Mouse (Mus musculus): ENCODE measurements around the gene Pilra.

The Pilra gene

GRCm38 (mm10) chr5:137823455-137824045, 12.5 kb downstream of the Pilra start:
- DNase-seq = no peak

GRCm38 (mm10) chr5:137822602-137823001, 13.5 kb downstream of the Pilra start:
- no peak for DNase-seq

GRCm38 (mm10) chr5:137822126-137822525, 14.0 kb downstream of the Pilra start:
- DNase-seq = no peak

DNA sequence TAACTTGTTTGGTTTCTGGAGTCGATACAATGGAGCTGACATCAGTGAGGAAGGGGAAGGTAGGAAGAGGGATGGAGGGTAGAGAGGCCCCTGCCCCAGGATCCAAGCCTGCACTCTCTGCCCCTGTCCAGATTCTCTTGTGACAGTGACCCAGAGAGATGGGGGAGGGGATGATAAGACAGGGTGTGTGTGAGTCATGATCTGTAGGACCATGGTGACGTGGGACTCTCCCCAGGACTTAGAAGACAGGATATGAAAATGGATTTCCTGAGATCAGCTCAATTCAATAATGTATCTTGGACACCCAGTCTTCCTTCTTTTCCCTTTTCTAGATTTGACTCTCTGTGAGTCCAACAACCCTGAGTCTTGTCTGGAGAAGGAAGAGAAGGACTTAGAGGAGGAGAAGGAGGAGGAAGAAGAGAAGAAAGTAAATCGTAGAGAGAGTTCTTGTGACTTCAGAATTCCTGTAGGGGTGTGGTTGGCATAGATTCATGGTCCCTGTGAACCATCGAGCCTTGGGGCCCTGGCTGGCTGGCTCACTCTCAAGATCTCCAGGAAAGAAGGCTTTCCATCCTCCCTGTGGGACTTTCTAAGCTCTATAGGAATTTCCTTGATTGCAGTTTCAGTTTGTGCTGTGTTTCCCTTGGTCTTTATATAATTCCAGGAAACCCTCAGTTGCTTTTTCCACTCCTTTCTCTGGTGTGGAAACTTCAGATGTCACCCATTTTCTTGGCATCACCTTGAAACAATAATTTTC, 18.4 kb downstream of the Pilra start:
- no peak for DNase-seq

- no peak for DNase-seq
These were observed 27.8 kb downstream of the Pilra start for GRCm38 (mm10) chr5:137808316-137808715.

- DNase-seq = no peak
These were observed 29.9 kb downstream of the Pilra start for GRCm38 (mm10) chr5:137806158-137806557.

- DNase-seq = no peak
These were observed 35.2 kb downstream of the Pilra start for GRCm38 (mm10) chr5:137800917-137801316.

- no peak for DNase-seq
These were observed 39.5 kb downstream of the Pilra start for GRCm38 (mm10) chr5:137796606-137797005.

GRCm38 (mm10) chr5:137791553-137791952, 44.5 kb downstream of the Pilra start:
- no peak for DNase-seq

GRCm38 (mm10) chr5:137788946-137789531, 47.0 kb downstream of the Pilra start:
- DNase-seq = no peak

DNA sequence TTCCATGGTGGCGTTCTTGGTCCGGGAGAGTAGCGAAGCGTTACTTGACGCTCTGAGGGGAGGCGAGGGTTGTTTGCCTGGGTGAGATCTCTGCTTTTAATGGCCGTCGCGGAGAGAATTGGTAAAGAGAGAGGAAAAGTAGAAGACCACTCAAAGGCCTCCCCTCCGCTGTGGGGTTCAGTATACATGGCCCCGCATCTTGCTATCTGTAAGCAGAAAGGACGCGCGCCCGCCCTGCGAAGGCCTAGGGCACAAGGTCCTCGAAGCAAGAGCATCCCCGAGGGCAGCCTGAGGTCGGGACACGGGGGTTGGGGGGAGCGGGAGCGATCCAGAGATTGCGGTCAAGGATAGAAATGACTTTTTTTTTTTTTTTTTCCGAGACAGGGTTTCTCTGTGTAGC, 47.9 kb downstream of the Pilra start:
- peak; percentile 56 for DNase-seq

DNA sequence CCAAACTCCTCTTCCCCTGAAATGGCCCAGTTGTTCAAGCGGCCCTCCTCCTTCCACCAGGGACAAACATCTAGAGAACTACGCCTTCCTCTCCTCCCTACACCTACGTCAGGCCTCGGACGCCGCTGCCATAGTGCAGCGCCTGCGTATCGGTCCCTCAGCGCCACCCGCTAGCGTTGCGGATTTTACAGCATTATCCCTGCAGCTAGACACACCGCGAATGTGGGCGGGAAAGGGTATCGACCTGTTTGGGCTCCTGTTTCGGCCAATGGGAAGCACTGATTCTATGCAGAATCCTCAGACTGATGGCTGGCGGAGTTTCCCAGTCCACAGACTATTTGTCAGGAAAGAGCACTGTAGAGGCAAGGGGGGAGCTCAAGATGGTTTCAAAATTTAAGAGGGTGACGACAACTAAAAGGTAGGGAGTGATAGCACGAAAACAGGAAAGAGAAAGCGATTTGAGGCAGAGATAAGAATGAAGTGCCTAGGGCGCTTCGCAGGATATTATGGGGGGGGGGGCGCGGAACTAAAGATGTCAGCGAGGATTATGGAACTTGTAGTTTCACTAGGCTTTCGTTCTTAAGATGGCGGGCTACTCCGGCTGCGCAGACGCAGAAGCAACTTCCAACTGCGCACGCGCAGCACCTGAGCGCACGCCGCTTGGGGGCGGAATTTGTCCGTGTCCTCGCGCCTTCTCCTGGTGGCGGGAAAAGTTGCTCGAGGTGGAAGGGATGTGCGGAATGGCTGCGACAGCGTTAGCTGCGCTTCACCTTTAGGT, 48.7 kb downstream of the Pilra start, which contains the start of the genes Mepce and Zcwpw1:
Mepce (minus strand) TSS at position 505 of the 778 bp plus-strand sequence.
Zcwpw1 (plus strand) TSS at position 648 of the 778 bp plus-strand sequence.
- peak; percentile 95 for DNase-seq

DNA sequence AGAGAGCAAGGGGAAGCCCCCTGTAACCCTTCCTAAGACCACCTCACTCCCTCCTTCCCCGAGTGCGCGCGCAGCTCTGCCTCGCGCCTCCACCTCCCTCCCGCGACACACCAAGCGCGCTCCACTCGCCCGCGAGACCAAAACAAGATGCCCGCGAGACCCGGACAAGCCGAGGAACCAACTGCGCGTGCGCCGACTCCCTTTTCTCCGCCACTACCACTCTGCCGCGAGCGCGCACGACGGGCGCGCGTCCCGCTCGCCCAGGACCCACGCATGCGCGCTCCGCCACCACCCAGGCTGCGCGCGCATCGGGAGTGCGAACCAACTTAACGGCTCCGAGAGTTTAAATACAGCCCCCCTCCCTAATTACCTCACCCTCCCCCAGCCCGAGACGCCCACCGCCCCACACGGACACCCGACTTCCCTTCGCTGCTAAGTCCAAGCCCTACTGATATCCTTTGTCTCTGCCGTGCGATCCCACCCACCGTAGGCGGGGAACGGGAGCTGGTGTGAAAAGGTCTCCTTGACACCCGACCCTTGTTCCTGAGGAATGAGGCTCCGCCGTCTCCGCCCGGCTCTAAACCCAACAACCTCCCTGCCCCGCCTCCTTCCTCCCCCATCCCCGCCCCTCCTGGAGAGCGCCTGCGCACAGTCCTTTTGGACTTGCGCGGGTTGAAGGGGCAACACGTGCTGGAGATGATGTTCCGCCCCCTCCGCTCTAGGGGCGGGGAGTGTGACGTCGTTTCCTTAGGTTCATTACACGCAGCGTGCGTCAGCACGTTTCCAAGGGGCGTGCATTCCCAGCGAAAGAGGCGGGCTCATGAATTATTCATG, 49.8 kb downstream of the Pilra start:
- peak; percentile 99 for DNase-seq

GRCm38 (mm10) chr5:137785164-137786031, 50.7 kb downstream of the Pilra start:
- DNase-seq = peak; percentile 60

DNA sequence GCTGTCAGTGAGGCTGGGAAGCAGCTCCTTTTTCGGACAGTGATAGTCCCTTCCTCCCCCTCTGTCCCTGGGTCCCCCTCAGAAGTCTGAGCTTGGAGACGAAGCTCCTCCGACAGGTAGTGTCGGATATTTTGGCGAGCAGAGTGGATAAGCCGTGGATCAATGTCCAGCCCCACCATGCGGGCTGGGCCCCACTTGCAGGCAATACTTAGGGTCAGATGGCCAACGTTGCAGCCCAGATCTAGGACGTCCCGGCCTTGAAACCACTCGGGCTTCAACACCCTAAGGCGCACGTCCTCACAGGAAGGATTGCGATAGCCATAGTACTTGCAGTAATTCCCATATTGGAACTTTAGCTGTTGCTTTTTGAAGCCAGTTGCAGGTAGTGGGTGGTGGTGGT, 51.5 kb downstream of the Pilra start:
- DNase-seq = peak; percentile 37

DNA sequence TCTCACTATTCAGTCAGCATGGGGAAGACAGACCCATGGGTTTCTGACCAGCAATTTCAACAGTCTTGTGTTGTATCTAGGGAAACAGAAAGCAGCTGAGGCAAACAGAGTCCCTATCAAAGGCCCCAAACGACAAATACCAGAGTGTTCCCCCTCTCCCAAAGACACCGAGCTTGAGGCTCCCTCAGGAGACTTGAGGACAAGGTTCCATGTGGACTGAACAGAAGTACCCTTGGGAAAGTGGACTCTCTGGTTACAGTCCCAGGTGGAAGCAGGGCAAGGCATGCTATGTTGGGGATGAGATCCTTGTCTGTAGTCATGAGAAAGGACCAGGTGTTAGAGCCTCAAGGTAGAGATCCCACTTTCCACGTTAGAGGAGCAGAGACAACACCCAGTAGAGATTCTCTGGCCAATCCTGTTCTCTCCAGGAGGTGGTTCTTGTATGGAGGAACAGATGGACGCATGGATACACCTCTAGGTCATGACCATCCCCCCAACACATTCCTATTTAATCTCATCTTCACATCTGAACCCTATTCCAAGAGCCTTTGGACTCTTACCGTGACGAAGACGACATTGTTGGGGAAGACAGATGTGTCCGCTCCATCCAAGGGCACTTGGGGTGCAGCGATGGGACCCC, 52.1 kb downstream of the Pilra start:
- no peak for DNase-seq

DNA sequence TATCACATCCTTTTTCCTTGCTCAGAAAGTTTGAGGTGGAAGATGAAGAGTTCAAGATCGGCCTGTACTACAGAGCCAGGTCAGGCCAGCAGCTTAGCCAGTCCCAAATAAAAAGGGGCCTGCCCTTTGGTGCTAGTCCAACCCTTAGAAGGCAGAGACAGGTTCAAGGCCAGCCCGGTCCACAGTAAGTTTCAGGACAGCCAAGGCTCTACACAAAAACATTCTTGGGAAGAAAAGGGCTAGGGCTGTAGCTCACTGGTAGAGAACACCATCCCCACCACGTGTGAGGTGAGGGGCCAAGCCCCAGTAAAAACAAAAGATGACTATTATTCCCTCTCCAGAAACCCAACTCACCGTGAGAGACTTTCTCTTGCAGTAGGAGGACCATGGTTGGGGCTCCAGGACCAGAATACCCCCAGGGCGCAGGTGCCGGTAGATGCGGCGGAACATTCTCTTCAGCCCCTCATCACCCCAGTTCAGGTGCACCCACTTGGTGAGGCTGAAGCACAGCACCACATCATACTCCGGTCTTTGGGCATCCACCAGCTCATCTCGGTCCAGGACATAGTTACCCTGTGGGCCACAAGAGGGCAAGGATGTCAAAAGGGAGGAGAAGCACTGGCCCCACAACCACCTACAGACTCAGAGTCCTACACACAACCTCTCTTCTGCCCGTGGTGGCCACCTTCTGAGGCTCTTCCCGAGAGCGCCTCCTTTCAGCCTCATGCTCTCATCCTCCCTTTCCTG, 53.1 kb downstream of the Pilra start:
- DNase-seq = peak; percentile 19

DNA sequence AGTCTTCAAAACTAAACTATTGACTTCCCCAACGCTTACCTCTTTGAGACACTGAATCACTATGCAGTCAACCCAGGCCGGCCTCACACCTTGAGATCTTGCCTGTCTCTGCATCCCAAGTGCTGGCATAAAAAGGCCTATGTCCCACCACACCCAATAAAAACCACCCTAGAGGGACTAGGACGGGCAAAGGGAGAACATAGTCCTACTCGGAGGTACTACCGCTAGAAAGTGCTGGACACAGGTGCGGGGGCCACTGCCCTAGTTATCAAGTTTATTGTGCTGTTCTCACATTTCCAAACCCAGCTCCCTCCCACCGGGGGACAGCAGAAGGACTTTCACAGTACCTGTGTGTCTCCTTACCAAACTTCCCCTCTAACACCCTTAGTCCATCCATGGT, 54.4 kb downstream of the Pilra start:
- no peak for DNase-seq

DNA sequence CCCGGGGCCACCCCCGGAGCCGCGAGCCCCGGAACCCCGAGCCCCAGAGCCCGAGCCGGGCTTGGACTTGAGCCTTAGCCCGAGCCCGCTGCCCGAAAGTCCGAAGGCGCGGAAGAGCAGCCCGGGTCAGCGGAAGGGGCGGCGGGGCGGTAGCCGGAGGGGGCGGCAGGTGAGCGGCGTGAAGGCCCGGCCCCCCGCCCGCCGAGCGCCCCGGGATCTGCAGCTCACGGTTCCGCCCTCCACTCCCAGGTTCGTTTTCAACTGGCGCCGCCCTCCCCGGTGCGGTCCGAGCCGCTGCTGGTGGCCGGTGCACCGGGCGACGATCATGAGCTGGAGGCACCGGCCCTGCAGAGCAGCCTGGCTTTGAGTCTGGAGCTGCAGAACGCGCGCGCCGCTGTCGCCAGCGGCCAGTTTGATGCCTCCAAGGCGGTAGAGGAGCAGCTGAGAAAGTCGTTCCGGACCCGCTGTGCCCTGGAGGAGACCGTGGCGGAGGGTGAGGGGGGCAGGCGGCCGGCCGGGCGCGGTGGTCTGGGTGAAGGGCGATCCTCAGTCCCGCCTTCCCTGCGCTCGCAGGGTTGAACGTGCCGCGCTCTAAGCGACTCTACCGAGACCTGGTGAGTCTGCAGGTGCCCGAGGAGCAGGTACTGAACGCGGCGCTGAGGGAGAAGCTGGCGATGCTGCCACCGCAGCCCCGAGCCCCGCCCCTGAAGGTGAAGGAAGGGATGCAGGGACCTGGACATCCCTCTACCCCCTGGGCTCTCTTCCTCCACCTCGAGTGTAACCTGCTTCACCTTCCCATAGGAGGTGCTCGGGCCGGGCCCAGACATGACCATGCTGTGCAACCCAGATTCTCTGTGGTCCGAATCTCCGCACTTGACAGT, 56.8 kb downstream of the Pilra start:
- peak; percentile 37 for DNase-seq
